Mouse (Mus musculus): ENCODE measurements around the gene Nbas.

Nbas gene

GRCm38 (mm10) chr12:13594746-13595469 is 326.0 kb downstream of the Nbas start:
- Histone ChIP-seq H3K36me3 (ENCODE audit: control insufficient read depth, insufficient read depth, low read length, poor library complexity, severe bottlenecking) (no peaks in the 10 kb centered on the region), H3K27me3 (ENCODE audit: control insufficient read depth, insufficient read depth, low read length, poor library complexity, severe bottlenecking) (no peaks in the 10 kb centered on the region)
- no peak for DNase-seq (ENCODE audit: low read depth, low spot score)

- no peak for DNase-seq (ENCODE audit: low read depth, low spot score)
- H3K27me3 ChIP-seq (ENCODE audit: control insufficient read depth, insufficient read depth, low read length, poor library complexity, severe bottlenecking): no peaks in the 10 kb centered on the region
- H3K36me3 ChIP-seq (ENCODE audit: control insufficient read depth, insufficient read depth, low read length, poor library complexity, severe bottlenecking): no peaks in the 10 kb centered on the region
These were observed 328.1 kb downstream of the Nbas start for GRCm38 (mm10) chr12:13597026-13597425.

- Histone ChIP-seq H3K27me3 (ENCODE audit: control insufficient read depth, insufficient read depth, low read length, poor library complexity, severe bottlenecking) (no peaks in the 10 kb centered on the region), H3K36me3 (ENCODE audit: control insufficient read depth, insufficient read depth, low read length, poor library complexity, severe bottlenecking) (no peaks in the 10 kb centered on the region)
- no peak for DNase-seq (ENCODE audit: low read depth, low spot score)
These were observed 329.6 kb downstream of the Nbas start for GRCm38 (mm10) chr12:13598545-13598944.

GRCm38 (mm10) chr12:13602414-13602813 is 333.5 kb downstream of the Nbas start:
- Histone ChIP-seq H3K27me3 (ENCODE audit: control insufficient read depth, insufficient read depth, low read length, poor library complexity, severe bottlenecking) (no peaks in the 10 kb centered on the region), H3K36me3 (ENCODE audit: control insufficient read depth, insufficient read depth, low read length, poor library complexity, severe bottlenecking) (no peaks in the 10 kb centered on the region)
- no peak for DNase-seq (ENCODE audit: low read depth, low spot score)

- no peak for DNase-seq (ENCODE audit: low read depth, low spot score)
- no peaks in the 10 kb centered on the region for H3K36me3 ChIP-seq (ENCODE audit: control insufficient read depth, insufficient read depth, low read length, poor library complexity, severe bottlenecking)
- no peaks in the 10 kb centered on the region for H3K27me3 ChIP-seq (ENCODE audit: control insufficient read depth, insufficient read depth, low read length, poor library complexity, severe bottlenecking)
These were observed 338.1 kb downstream of the Nbas start for GRCm38 (mm10) chr12:13607021-13607420.

GRCm38 (mm10) chr12:13609027-13609426 is 340.1 kb downstream of the Nbas start:
- DNase-seq (ENCODE audit: low read depth, low spot score): no peak
- Histone ChIP-seq H3K36me3 (ENCODE audit: control insufficient read depth, insufficient read depth, low read length, poor library complexity, severe bottlenecking) (no peaks in the 10 kb centered on the region), H3K27me3 (ENCODE audit: control insufficient read depth, insufficient read depth, low read length, poor library complexity, severe bottlenecking) (no peaks in the 10 kb centered on the region)

GRCm38 (mm10) chr12:13613041-13613440 is 344.1 kb downstream of the Nbas start:
- H3K27me3 ChIP-seq (ENCODE audit: control insufficient read depth, insufficient read depth, low read length, poor library complexity, severe bottlenecking): no peaks in the 10 kb centered on the region
- no peaks in the 10 kb centered on the region for H3K36me3 ChIP-seq (ENCODE audit: control insufficient read depth, insufficient read depth, low read length, poor library complexity, severe bottlenecking)
- DNase-seq (ENCODE audit: low read depth, low spot score): no peak

- H3K36me3 ChIP-seq (ENCODE audit: control insufficient read depth, insufficient read depth, low read length, poor library complexity, severe bottlenecking): no peaks in the 10 kb centered on the region
- DNase-seq (ENCODE audit: low read depth, low spot score): no peak
- no peaks in the 10 kb centered on the region for H3K27me3 ChIP-seq (ENCODE audit: control insufficient read depth, insufficient read depth, low read length, poor library complexity, severe bottlenecking)
These were observed 346.7 kb downstream of the Nbas start for GRCm38 (mm10) chr12:13615661-13616060.

GRCm38 (mm10) chr12:13622150-13622822 is 353.4 kb downstream of the Nbas start:
- H3K36me3 ChIP-seq (ENCODE audit: control insufficient read depth, insufficient read depth, low read length, poor library complexity, severe bottlenecking): no peaks in the 10 kb centered on the region

GRCm38 (mm10) chr12:13626803-13627706 is 358.1 kb downstream of the Nbas start:
- DNase-seq (ENCODE audit: low read depth, low spot score): no peak
- no peaks in the 10 kb centered on the region for H3K27me3 ChIP-seq (ENCODE audit: control insufficient read depth, insufficient read depth, low read length, poor library complexity, severe bottlenecking)
- H3K36me3 ChIP-seq (ENCODE audit: control insufficient read depth, insufficient read depth, low read length, poor library complexity, severe bottlenecking): no peaks in the 10 kb centered on the region

More at GRCm38 (mm10) chr12:13622150-13622822, 353.4 kb downstream of the Nbas start:
- DNase-seq (ENCODE audit: low read depth, low spot score): no peak
- H3K27me3 ChIP-seq (ENCODE audit: control insufficient read depth, insufficient read depth, low read length, poor library complexity, severe bottlenecking): no peaks in the 10 kb centered on the region

Measured in splenic B cell, adult 2 months (primary cell).